Mouse (Mus musculus) ES-Bruce4 (cell line): ENCODE data around the gene 4930524J08Rik. TPM values are rescaled to one million over a fixed set of nuclear protein-coding genes. Genes with fewer than 3 reads are reported as not detected.

ENCODE experiments used
- H3K27ac ChIP-seq: 2 replicates; pipeline ENCODE4 v1.5.1; 2012; ENCODE audit warnings: low read length, inconsistent platforms; ENCODE audit not compliant: insufficient read depth
- H3K27me3 ChIP-seq: 2 replicates; pipeline ENCODE4 v1.6.1; 2012; ENCODE audit warnings: mild to moderate bottlenecking, low read length, inconsistent platforms; ENCODE audit not compliant: control insufficient read depth, poor library complexity, insufficient read depth, severe bottlenecking
- H3K36me3 ChIP-seq: 2 replicates; pipeline ENCODE4 v1.6.1; 2012; ENCODE audit warnings: inconsistent platforms, mild to moderate bottlenecking, low read length, moderate library complexity; ENCODE audit not compliant: control insufficient read depth, poor library complexity, insufficient read depth, severe bottlenecking
- H3K4me1 ChIP-seq: one replicate; pipeline ENCODE4 v1.8.1; 2011; ENCODE audit warnings: low read length; ENCODE audit not compliant: control insufficient read depth, insufficient read depth
- H3K4me3 ChIP-seq: 2 replicates; pipeline ENCODE4 v1.5.1; 2011; ENCODE audit warnings: low read depth, mild to moderate bottlenecking, low read length
- H3K9ac ChIP-seq: 2 replicates; pipeline ENCODE4 v1.6.1; 2012; ENCODE audit warnings: low read depth, mild to moderate bottlenecking, inconsistent platforms; ENCODE audit not compliant: poor library complexity, severe bottlenecking
- H3K9me3 ChIP-seq: replicated peaks from 2 replicates; pipeline ENCODE4 v1.6.1; 2012; ENCODE audit warnings: mild to moderate bottlenecking, low read length, inconsistent platforms; ENCODE audit not compliant: control insufficient read depth, poor library complexity, insufficient read depth, severe bottlenecking
- CTCF ChIP-seq: IDR thresholded peaks from one replicate; pipeline ENCODE4 v1.8.1; 2011; ENCODE audit warnings: low read depth, low read length
- EP300 ChIP-seq: IDR thresholded peaks from 2 replicates; pipeline ENCODE4 v1.6.1; 2011; ENCODE audit warnings: low read depth, low read length; ENCODE audit not compliant: insufficient read depth
- POLR2A ChIP-seq: IDR thresholded peaks from one replicate; pipeline ENCODE4 v1.8.1; 2011; ENCODE audit warnings: low read length; ENCODE audit not compliant: insufficient read depth
- polyA plus RNA-seq: library from polyadenylated mRNA; stranded (reverse); fragments of >200 nt; gene quantifications from 2 replicates; pipeline ENCODE4 v1.2.4, GENCODE M21; 2011; ENCODE audit warnings: low read depth; ENCODE audit not compliant: missing spikeins, insufficient read depth, insufficient read length

The 4930524J08Rik gene
- 1.5 TPM in 1 of 2 replicates, not detected in the other for polyA plus RNA-seq

DNA sequence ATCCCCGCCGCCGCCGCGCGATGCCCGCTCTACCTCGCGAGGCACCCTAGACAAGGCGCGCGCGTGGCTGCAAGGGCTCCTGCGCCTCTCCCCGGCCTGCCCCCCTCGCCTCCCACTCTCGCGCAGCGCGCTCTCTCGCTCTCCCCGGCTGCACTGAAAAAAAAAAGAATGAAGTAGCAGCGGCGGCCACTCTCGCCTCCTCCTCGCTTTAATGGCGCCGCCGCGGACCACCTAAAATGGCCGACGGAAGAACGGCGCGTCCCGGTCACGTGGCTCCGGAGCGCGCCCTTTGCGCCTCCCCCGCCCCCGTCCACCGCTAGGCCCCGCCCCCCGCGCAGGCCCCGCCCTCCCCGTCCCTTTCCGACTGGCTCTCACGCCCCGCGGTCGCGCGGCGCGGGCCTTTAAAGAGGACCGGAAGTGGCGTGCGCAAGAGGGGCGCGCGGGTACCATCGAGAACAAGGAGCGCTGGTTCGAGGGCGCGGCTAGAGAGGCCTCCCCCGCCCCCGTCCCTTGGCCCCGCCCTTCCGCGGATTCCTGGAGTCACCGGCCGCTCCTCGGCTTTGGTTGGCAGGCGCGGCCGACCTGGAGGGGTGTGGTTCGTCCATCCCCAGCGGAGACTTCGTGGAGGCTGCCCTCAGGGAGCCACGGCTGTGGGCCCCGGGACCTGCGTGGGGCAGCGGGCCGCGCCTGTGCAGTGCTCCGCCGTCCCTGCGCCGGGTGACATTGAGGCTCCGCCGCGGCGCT lies at the start of gene 4930524J08Rik, which contains the start of gene Hnrnpd:
Gene 4930524J08Rik (plus strand): TSS at position 363 of the 744 bp plus-strand sequence.
Gene Hnrnpd (minus strand): TSS at position 240 of the 744 bp plus-strand sequence.
- H3K9me3 ChIP-seq = no peaks in the 10 kb centered on the region
- H3K27me3 ChIP-seq = no peaks in the 10 kb centered on the region
- H3K27ac ChIP-seq = peak within 1 kb of the TSS; percentile 92
- H3K36me3 ChIP-seq = peaks cover 17% of the 10 kb centered on the region
- peak within 1 kb of the TSS; percentile 100 for H3K9ac ChIP-seq
- TF ChIP-seq CTCF = no peak
- peak; percentile 7 for TF ChIP-seq POLR2A
- H3K4me3 ChIP-seq = peak within 1 kb of the TSS; percentile 98
- no peaks in the 10 kb centered on the region for H3K4me1 ChIP-seq

DNA sequence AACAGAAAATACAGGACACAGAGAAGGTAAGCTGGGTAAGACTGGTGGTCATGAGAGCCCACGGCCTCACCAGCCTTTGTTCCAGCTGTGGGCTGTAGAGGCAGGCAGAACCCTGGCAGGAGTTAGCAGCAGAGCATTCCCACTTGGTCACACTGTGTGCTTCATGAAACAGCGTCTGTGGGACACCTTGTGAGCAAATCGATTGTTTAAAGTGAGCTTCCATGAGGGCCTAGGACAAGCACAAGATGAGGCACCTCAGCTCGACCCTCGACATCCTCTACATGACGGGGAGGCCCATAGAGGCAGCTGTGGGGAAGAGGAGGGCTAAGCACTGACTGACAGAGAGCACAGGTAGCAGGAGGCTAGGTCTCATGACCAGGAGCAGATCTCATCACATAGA lies 47.0 kb upstream of the 4930524J08Rik start:
- no peak overlapping the region for H3K27ac ChIP-seq
- TF ChIP-seq EP300 (no peak), CTCF (no peak), POLR2A (no peak)

GRCm38 (mm10) chr5:99939440-99939839 lies 39.4 kb upstream of the 4930524J08Rik start:
- Histone ChIP-seq H3K36me3 (no peaks in the 10 kb centered on the region), H3K4me3 (no peak overlapping the region), H3K27ac (no peak overlapping the region), H3K9me3 (no peaks in the 10 kb centered on the region; the same call in none of the 2 replicates), H3K27me3 (no peaks in the 10 kb centered on the region), H3K4me1 (no peaks in the 10 kb centered on the region), H3K9ac (no peak overlapping the region)
- TF ChIP-seq CTCF (no peak), EP300 (no peak), POLR2A (no peak)

More for the DNA sequence above, 47.0 kb upstream of the 4930524J08Rik start:
- no peaks in the 10 kb centered on the region for H3K4me1 ChIP-seq
- no peaks in the 10 kb centered on the region for H3K9me3 ChIP-seq
- no peaks in the 10 kb centered on the region for H3K27me3 ChIP-seq
- no peak overlapping the region for H3K4me3 ChIP-seq
- no peak overlapping the region for H3K9ac ChIP-seq
- no peaks in the 10 kb centered on the region for H3K36me3 ChIP-seq

DNA sequence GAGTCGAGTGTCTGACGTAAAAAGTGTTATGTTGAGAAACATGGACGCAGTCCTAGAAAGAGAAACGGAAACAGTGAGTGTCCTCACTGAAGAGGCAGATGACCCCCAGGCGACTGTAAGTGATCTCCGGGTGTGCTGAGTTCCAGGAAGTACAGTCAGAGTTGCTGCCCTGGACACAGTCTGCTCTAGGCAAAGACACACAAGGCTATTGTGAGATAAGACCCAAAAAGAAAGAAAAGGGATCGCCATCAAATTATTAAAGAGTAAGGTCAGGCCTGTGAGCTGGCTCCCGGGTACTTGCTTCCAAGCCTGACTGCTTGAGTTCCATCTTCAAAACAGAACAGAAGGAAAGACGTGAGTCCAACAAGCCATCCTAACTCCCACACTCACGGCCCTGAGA lies 37.6 kb upstream of the 4930524J08Rik start:
- Histone ChIP-seq H3K4me1 (no peaks in the 10 kb centered on the region), H3K36me3 (no peaks in the 10 kb centered on the region), H3K27me3 (no peaks in the 10 kb centered on the region), H3K4me3 (no peak overlapping the region), H3K9me3 (no peaks in the 10 kb centered on the region; the same call in none of the 2 replicates), H3K9ac (no peak overlapping the region), H3K27ac (peak overlapping the region; percentile 60; the same call in 1 of the 2 replicates)
- TF ChIP-seq EP300 (no peak), CTCF (no peak)

- no peak overlapping the region for H3K9ac ChIP-seq
- H3K36me3 ChIP-seq = no peaks in the 10 kb centered on the region
- TF ChIP-seq EP300 (no peak), POLR2A (no peak), CTCF (no peak)
- H3K27ac ChIP-seq = no peak overlapping the region
- no peak overlapping the region for H3K4me3 ChIP-seq
- no peaks in the 10 kb centered on the region for H3K4me1 ChIP-seq
- H3K9me3 ChIP-seq = no peaks in the 10 kb centered on the region; the same call in none of the 2 replicates
- H3K27me3 ChIP-seq = no peaks in the 10 kb centered on the region
Observed at GRCm38 (mm10) chr5:99941776-99942502, 36.9 kb upstream of the 4930524J08Rik start.

- no peak overlapping the region for H3K27ac ChIP-seq
- TF ChIP-seq EP300 (no peak), POLR2A (no peak), CTCF (no peak)
- H3K9me3 ChIP-seq = no peaks in the 10 kb centered on the region
- H3K4me1 ChIP-seq = no peaks in the 10 kb centered on the region
- no peaks in the 10 kb centered on the region for H3K27me3 ChIP-seq
- H3K4me3 ChIP-seq = no peak overlapping the region
- no peak overlapping the region for H3K9ac ChIP-seq
- peaks cover 2% of the 10 kb centered on the region for H3K36me3 ChIP-seq
Observed at GRCm38 (mm10) chr5:99952513-99952912, 26.3 kb upstream of the 4930524J08Rik start.
